Mouse (Mus musculus): ENCODE results near the gene Fgfr3. TPM values are rescaled to one million over a fixed set of nuclear protein-coding genes. Genes with fewer than 3 reads are reported as not detected.

Fgfr3 gene
- polyA plus RNA-seq, 1 experiment from 2014 or later, result 39.5 TPM

- WGBS, result 92% methylated on average over 4 of the region's 4 CpGs
- no peak overlapping the region for H3K9ac ChIP-seq (replicated peaks; ENCODE audit: low read depth, low read length)
- no peak overlapping the region for H3K4me3 ChIP-seq (ENCODE audit: low read depth, low read length)
- no peak overlapping the region for H3K4me2 ChIP-seq (ENCODE audit: low read depth, low read length)
- no peaks in the 10 kb centered on the region for H3K27me3 ChIP-seq (ENCODE audit: control insufficient read depth, insufficient read depth, low read length)
- peaks cover 12% of the 10 kb centered on the region for H3K4me1 ChIP-seq (ENCODE audit: control insufficient read depth, insufficient read depth, low read length)
- no peaks in the 10 kb centered on the region for H3K36me3 ChIP-seq (ENCODE audit: control insufficient read depth, insufficient read depth, low read length)
- no peak overlapping the region for H3K27ac ChIP-seq (ENCODE audit: low read depth, low read length)
- ATAC-seq (ENCODE audit: low read depth), result no peak
- no peaks in the 10 kb centered on the region for H3K9me3 ChIP-seq (ENCODE audit: control insufficient read depth, low read length)
Measured at GRCm38 (mm10) chr5:33684932-33685331, 36.5 kb upstream of the Fgfr3 start.

GRCm38 (mm10) chr5:33687142-33687541 lies 34.3 kb upstream of the Fgfr3 start:
- Histone ChIP-seq H3K27me3 (ENCODE audit: control insufficient read depth, insufficient read depth, low read length) (no peaks in the 10 kb centered on the region), H3K4me1 (ENCODE audit: control insufficient read depth, insufficient read depth, low read length) (peaks cover 14% of the 10 kb centered on the region)

GRCm38 (mm10) chr5:33688278-33689220 lies 32.9 kb upstream of the Fgfr3 start:
- H3K9ac ChIP-seq (replicated peaks; ENCODE audit: low read depth, low read length), result no peak overlapping the region
- WGBS, result 43% methylated on average over 14 of the region's 14 CpGs

More at GRCm38 (mm10) chr5:33687142-33687541, 34.3 kb upstream of the Fgfr3 start:
- no peak overlapping the region for H3K4me2 ChIP-seq (ENCODE audit: low read depth, low read length)
- H3K36me3 ChIP-seq (ENCODE audit: control insufficient read depth, insufficient read depth, low read length), result no peaks in the 10 kb centered on the region
- no peak overlapping the region for H3K4me3 ChIP-seq (ENCODE audit: low read depth, low read length)
- H3K9ac ChIP-seq (replicated peaks; ENCODE audit: low read depth, low read length), result no peak overlapping the region
- 40% methylated on average over 4 of the region's 4 CpGs for WGBS
- no peaks in the 10 kb centered on the region for H3K9me3 ChIP-seq (ENCODE audit: control insufficient read depth, low read length)
- H3K27ac ChIP-seq (ENCODE audit: low read depth, low read length), result no peak overlapping the region
- ATAC-seq (ENCODE audit: low read depth), result no peak

GRCm38 (mm10) chr5:33689221-33689844 lies 32.1 kb upstream of the Fgfr3 start:
- Histone ChIP-seq H3K4me3 (ENCODE audit: low read depth, low read length) (no peak overlapping the region), H3K27me3 (ENCODE audit: control insufficient read depth, insufficient read depth, low read length) (peaks cover 2% of the 10 kb centered on the region; the same call in 1 of the 2 replicates), H3K36me3 (ENCODE audit: control insufficient read depth, insufficient read depth, low read length) (no peaks in the 10 kb centered on the region), H3K4me1 (ENCODE audit: control insufficient read depth, insufficient read depth, low read length) (peaks cover 25% of the 10 kb centered on the region), H3K9ac (replicated peaks; ENCODE audit: low read depth, low read length) (no peak overlapping the region), H3K9me3 (ENCODE audit: control insufficient read depth, low read length) (no peaks in the 10 kb centered on the region), H3K4me2 (ENCODE audit: low read depth, low read length) (no peak overlapping the region; the same call in 1 of the 2 replicates), H3K27ac (ENCODE audit: low read depth, low read length) (peak overlapping the region; percentile 48)
- ATAC-seq (ENCODE audit: low read depth), result peak; percentile 88
- WGBS, result 10% methylated on average over 19 of the region's 20 CpGs

More at GRCm38 (mm10) chr5:33688278-33689220, 32.9 kb upstream of the Fgfr3 start:
- Histone ChIP-seq H3K4me1 (ENCODE audit: control insufficient read depth, insufficient read depth, low read length) (peaks cover 22% of the 10 kb centered on the region), H3K27ac (ENCODE audit: low read depth, low read length) (peak overlapping the region; percentile 74), H3K4me2 (ENCODE audit: low read depth, low read length) (no peak overlapping the region), H3K27me3 (ENCODE audit: control insufficient read depth, insufficient read depth, low read length) (no peaks in the 10 kb centered on the region), H3K36me3 (ENCODE audit: control insufficient read depth, insufficient read depth, low read length) (no peaks in the 10 kb centered on the region), H3K4me3 (ENCODE audit: low read depth, low read length) (no peak overlapping the region), H3K9me3 (ENCODE audit: control insufficient read depth, low read length) (no peaks in the 10 kb centered on the region)
- no peak for ATAC-seq (ENCODE audit: low read depth)

GRCm38 (mm10) chr5:33689852-33690645 lies 31.4 kb upstream of the Fgfr3 start:
- WGBS, result 46% methylated on average over 11 of the region's 11 CpGs
- ATAC-seq (ENCODE audit: low read depth), result peak; percentile 14; the same call in 1 of the 2 replicates
- no peaks in the 10 kb centered on the region for H3K9me3 ChIP-seq (ENCODE audit: control insufficient read depth, low read length)
- no peak overlapping the region for H3K9ac ChIP-seq (replicated peaks; ENCODE audit: low read depth, low read length)
- no peaks in the 10 kb centered on the region for H3K36me3 ChIP-seq (ENCODE audit: control insufficient read depth, insufficient read depth, low read length)
- H3K27ac ChIP-seq (ENCODE audit: low read depth, low read length), result peak overlapping the region; percentile 48
- H3K4me2 ChIP-seq (ENCODE audit: low read depth, low read length), result no peak overlapping the region
- no peak overlapping the region for H3K4me3 ChIP-seq (ENCODE audit: low read depth, low read length)
- H3K4me1 ChIP-seq (ENCODE audit: control insufficient read depth, insufficient read depth, low read length), result peaks cover 30% of the 10 kb centered on the region
- H3K27me3 ChIP-seq (ENCODE audit: control insufficient read depth, insufficient read depth, low read length), result peaks cover 4% of the 10 kb centered on the region; the same call in 1 of the 2 replicates

- Histone ChIP-seq H3K36me3 (ENCODE audit: control insufficient read depth, insufficient read depth, low read length) (no peaks in the 10 kb centered on the region), H3K27me3 (ENCODE audit: control insufficient read depth, insufficient read depth, low read length) (peaks cover 10% of the 10 kb centered on the region), H3K4me1 (ENCODE audit: control insufficient read depth, insufficient read depth, low read length) (peaks cover 37% of the 10 kb centered on the region), H3K9me3 (ENCODE audit: control insufficient read depth, low read length) (no peaks in the 10 kb centered on the region), H3K27ac (ENCODE audit: low read depth, low read length) (peak overlapping the region; percentile 76), H3K4me2 (ENCODE audit: low read depth, low read length) (peak overlapping the region; percentile 20; the same call in 1 of the 2 replicates), H3K9ac (replicated peaks; ENCODE audit: low read depth, low read length) (no peak overlapping the region), H3K4me3 (ENCODE audit: low read depth, low read length) (no peak overlapping the region)
- peak; percentile 50; the same call in 1 of the 2 replicates for ATAC-seq (ENCODE audit: low read depth)
- under 1% methylated on average over 24 of the region's 24 CpGs for WGBS
Measured at GRCm38 (mm10) chr5:33692393-33692792, 29.1 kb upstream of the Fgfr3 start.

- no peak overlapping the region for H3K9ac ChIP-seq (replicated peaks; ENCODE audit: low read depth, low read length)
- peaks cover 29% of the 10 kb centered on the region for H3K4me1 ChIP-seq (ENCODE audit: control insufficient read depth, insufficient read depth, low read length)
Measured at GRCm38 (mm10) chr5:33694461-33694847, 27.0 kb upstream of the Fgfr3 start.

GRCm38 (mm10) chr5:33694848-33695717 lies 26.4 kb upstream of the Fgfr3 start:
- Histone ChIP-seq H3K27ac (ENCODE audit: low read depth, low read length) (peak overlapping the region; percentile 44; the same call in 1 of the 2 replicates), H3K36me3 (ENCODE audit: control insufficient read depth, insufficient read depth, low read length) (no peaks in the 10 kb centered on the region), H3K9me3 (ENCODE audit: control insufficient read depth, low read length) (no peaks in the 10 kb centered on the region), H3K4me1 (ENCODE audit: control insufficient read depth, insufficient read depth, low read length) (peaks cover 23% of the 10 kb centered on the region), H3K4me2 (ENCODE audit: low read depth, low read length) (peak overlapping the region; percentile 55), H3K9ac (replicated peaks; ENCODE audit: low read depth, low read length) (peak overlapping the region; percentile 43), H3K27me3 (ENCODE audit: control insufficient read depth, insufficient read depth, low read length) (peaks cover 10% of the 10 kb centered on the region), H3K4me3 (ENCODE audit: low read depth, low read length) (peak overlapping the region; percentile 21)
- ATAC-seq (ENCODE audit: low read depth), result peak; percentile 64
- WGBS, result 2% methylated on average over 65 of the region's 71 CpGs

More at GRCm38 (mm10) chr5:33694461-33694847, 27.0 kb upstream of the Fgfr3 start:
- no peak overlapping the region for H3K4me2 ChIP-seq (ENCODE audit: low read depth, low read length)
- no peak overlapping the region for H3K4me3 ChIP-seq (ENCODE audit: low read depth, low read length)
- no peaks in the 10 kb centered on the region for H3K9me3 ChIP-seq (ENCODE audit: control insufficient read depth, low read length)
- no peak for ATAC-seq (ENCODE audit: low read depth)
- 38% methylated on average over 9 of the region's 9 CpGs for WGBS
- peak overlapping the region; percentile 44; the same call in 1 of the 2 replicates for H3K27ac ChIP-seq (ENCODE audit: low read depth, low read length)
- peaks cover 10% of the 10 kb centered on the region for H3K27me3 ChIP-seq (ENCODE audit: control insufficient read depth, insufficient read depth, low read length)
- H3K36me3 ChIP-seq (ENCODE audit: control insufficient read depth, insufficient read depth, low read length), result no peaks in the 10 kb centered on the region
